Mouse (Mus musculus) liver, embryonic 13.5 days (tissue): Measurements from ENCODE around the gene Stt3b. TPM values are rescaled to one million over a fixed set of nuclear protein-coding genes. Genes with fewer than 3 reads are reported as not detected.

Experiments
- ATAC-seq: fragments of 200-750 bp; cut with Nextera tagmentation; 2 replicates; pipeline ENCODE4 v1.8.0; 2017; ENCODE audit warnings: low read depth, mild to moderate bottlenecking, moderate number of reproducible peaks, moderate library complexity
- DNase-seq: peaks from one replicate; pipeline ENCODE4 v3.0.0; 2022
- H3K27ac ChIP-seq: fragments of 300-500 bp; sonication (generic); 2 replicates; pipeline ENCODE4 v1.5.1; 2015; ENCODE audit warnings: moderate library complexity, mild to moderate bottlenecking, inconsistent platforms
- H3K27me3 ChIP-seq: fragments of 300-500 bp; sonication (generic); 2 replicates; pipeline ENCODE4 v1.6.1; 2015; ENCODE audit warnings: mild to moderate bottlenecking, inconsistent platforms
- H3K36me3 ChIP-seq: fragments of 300-500 bp; sonication (generic); 2 replicates; pipeline ENCODE4 v1.6.1; 2015; ENCODE audit warnings: mild to moderate bottlenecking, inconsistent platforms
- H3K4me1 ChIP-seq: fragments of 300-500 bp; sonication (generic); replicated peaks from 2 replicates; pipeline ENCODE4 v1.6.1; 2015; ENCODE audit warnings: inconsistent platforms
- H3K4me2 ChIP-seq: fragments of 300-500 bp; sonication (generic); 2 replicates; pipeline ENCODE4 v1.6.1; 2015; ENCODE audit warnings: inconsistent platforms, mild to moderate bottlenecking, moderate library complexity
- H3K4me3 ChIP-seq: fragments of 300-500 bp; sonication (generic); replicated peaks from 2 replicates; pipeline ENCODE4 v1.5.1; 2015; ENCODE audit warnings: mild to moderate bottlenecking, inconsistent platforms
- H3K9ac ChIP-seq: fragments of 300-500 bp; sonication (generic); 2 replicates; pipeline ENCODE4 v1.6.1; 2015; ENCODE audit warnings: mild to moderate bottlenecking, inconsistent platforms
- H3K9me3 ChIP-seq: fragments of 300-500 bp; sonication (generic); replicated peaks from 2 replicates; pipeline ENCODE4 v1.6.1; 2016; ENCODE audit warnings: inconsistent platforms
- WGBS: fragments of 180-500 bp; shearing (Covaris S2); methylation state at CpG from one replicate; pipeline ENCODE4 v1.1.7; 2015; ENCODE audit not compliant: insufficient replicate concordance; 5-methylcytosine and 5-hydroxymethylcytosine counted together
- polyA plus RNA-seq: library from polyadenylated mRNA; unstranded; fragments of >200 nt; fragmentation: Nextera tagmentation; extraction: Ambion mirVana; gene quantifications from 2 replicates; pipeline ENCODE4 v1.2.1, GENCODE M21; 2015

Stt3b gene
- polyA plus RNA-seq, 1 experiment from 2014 or later = 62.4 TPM

GRCm38 (mm10) chr9:115213755-115214264 is 96.4 kb downstream of the Stt3b start:
- DNase-seq (no peak), ATAC-seq (no peak)
- no peak overlapping the region for H3K9ac ChIP-seq
- no peak overlapping the region for H3K27ac ChIP-seq
- H3K36me3 ChIP-seq = no peaks in the 10 kb centered on the region
- H3K4me3 ChIP-seq = no peak overlapping the region
- no peaks in the 10 kb centered on the region for H3K27me3 ChIP-seq
- H3K4me2 ChIP-seq = no peak overlapping the region
- no peaks in the 10 kb centered on the region; the same call in 1 of the 2 replicates for H3K9me3 ChIP-seq
- WGBS = 71% methylated on average over 5 of the region's 5 CpGs
- peaks cover 51% of the 10 kb centered on the region for H3K4me1 ChIP-seq

DNA sequence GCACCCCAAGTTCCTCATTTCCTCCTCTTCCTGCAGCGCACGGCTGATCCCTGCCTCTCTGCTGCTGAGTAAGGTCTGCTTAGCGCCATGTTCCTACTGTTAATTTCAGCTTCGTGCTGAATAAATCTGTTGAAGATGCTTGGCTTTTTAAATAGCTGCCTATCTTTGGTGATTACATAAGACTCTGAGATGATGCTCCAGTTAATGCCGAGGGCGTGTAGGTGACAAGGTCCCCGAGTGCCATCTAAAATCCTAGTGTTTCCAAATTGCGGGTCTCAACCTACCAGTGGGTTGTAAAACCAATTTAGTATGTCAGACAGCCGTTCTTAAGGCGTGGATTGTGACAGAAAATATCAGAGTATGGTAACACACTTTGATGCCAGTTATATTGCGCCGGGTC is 99.7 kb downstream of the Stt3b start:
- WGBS = 84% methylated on average over 12 of the region's 12 CpGs
- Histone ChIP-seq H3K27me3 (no peaks in the 10 kb centered on the region), H3K27ac (no peak overlapping the region), H3K9ac (no peak overlapping the region), H3K4me3 (no peak overlapping the region), H3K9me3 (no peaks in the 10 kb centered on the region; the same call in 1 of the 2 replicates), H3K36me3 (no peaks in the 10 kb centered on the region), H3K4me1 (peaks cover 47% of the 10 kb centered on the region), H3K4me2 (no peak overlapping the region)
- no peak for ATAC-seq
- no peak for DNase-seq

- no peaks in the 10 kb centered on the region for H3K36me3 ChIP-seq
- no peaks in the 10 kb centered on the region for H3K27me3 ChIP-seq
- H3K4me1 ChIP-seq = peaks cover 44% of the 10 kb centered on the region
- H3K4me2 ChIP-seq = no peak overlapping the region
- no peaks in the 10 kb centered on the region; the same call in 1 of the 2 replicates for H3K9me3 ChIP-seq
- H3K9ac ChIP-seq = no peak overlapping the region
- 23% methylated on average over 7 of the region's 7 CpGs for WGBS
- H3K4me3 ChIP-seq = no peak overlapping the region
- DNase-seq (peak; percentile 31), ATAC-seq (peak; percentile 87)
- peak overlapping the region; percentile 75 for H3K27ac ChIP-seq
These were observed 100.5 kb downstream of the Stt3b start for GRCm38 (mm10) chr9:115209737-115210136.

- no peak overlapping the region for H3K4me2 ChIP-seq
- 57% methylated on average over 5 of the region's 5 CpGs for WGBS
These were observed 104.0 kb downstream of the Stt3b start for GRCm38 (mm10) chr9:115206219-115206618.

DNA sequence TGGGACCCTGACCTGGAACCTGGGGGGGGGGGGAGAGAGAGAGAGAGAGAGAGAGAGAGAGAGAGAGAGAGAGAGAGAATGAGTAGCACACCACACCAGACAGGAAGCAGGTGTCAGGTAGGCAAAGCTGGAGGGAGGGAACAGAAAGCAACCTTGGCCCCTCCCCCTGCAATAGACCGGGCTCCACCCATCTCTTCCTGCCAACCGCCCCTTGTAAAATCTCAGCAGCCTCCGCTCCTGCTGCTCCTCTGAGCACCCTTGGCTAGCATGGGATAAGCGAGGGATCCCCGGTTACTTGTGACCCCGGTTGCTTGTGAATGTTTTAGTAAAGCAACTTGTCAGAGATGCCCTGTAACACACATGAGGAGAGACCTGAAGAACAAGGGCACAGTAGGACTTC is 104.7 kb downstream of the Stt3b start:
- ATAC-seq (no peak), DNase-seq (no peak)
- WGBS = 7% methylated on average over 6 of the region's 6 CpGs
- H3K9me3 ChIP-seq = no peaks in the 10 kb centered on the region
- H3K27ac ChIP-seq = no peak overlapping the region
- peaks cover 47% of the 10 kb centered on the region for H3K4me1 ChIP-seq
- H3K4me3 ChIP-seq = no peak overlapping the region
- no peaks in the 10 kb centered on the region for H3K27me3 ChIP-seq
- H3K4me2 ChIP-seq = no peak overlapping the region
- no peak overlapping the region for H3K9ac ChIP-seq
- H3K36me3 ChIP-seq = no peaks in the 10 kb centered on the region

More at GRCm38 (mm10) chr9:115206219-115206618, 104.0 kb downstream of the Stt3b start:
- no peaks in the 10 kb centered on the region for H3K27me3 ChIP-seq
- ATAC-seq (no peak), DNase-seq (no peak)
- H3K4me3 ChIP-seq = no peak overlapping the region
- H3K9me3 ChIP-seq = no peaks in the 10 kb centered on the region
- H3K27ac ChIP-seq = no peak overlapping the region
- peaks cover 48% of the 10 kb centered on the region for H3K4me1 ChIP-seq
- H3K36me3 ChIP-seq = no peaks in the 10 kb centered on the region
- H3K9ac ChIP-seq = no peak overlapping the region

DNA sequence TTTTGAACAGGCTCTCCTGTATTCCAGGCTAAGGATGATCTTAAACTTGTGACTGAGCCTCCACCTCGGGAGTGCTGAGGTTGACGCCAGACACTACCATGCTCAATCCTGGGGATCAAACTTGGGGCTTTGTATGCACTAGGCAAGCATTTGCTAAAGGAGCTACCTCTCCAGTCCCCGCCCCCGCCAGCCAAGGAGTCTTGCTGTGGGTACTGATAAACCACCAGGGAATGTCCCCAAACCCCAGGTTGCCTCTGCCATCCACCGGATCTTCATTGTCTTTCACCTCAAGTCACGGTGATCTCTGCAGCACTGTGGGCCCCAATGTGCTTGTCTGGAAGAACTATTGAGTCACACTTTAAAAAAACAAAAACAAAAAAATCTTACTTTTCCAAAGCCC is 107.1 kb downstream of the Stt3b start:
- H3K4me2 ChIP-seq = no peak overlapping the region
- H3K9me3 ChIP-seq = no peaks in the 10 kb centered on the region
- 36% methylated on average over 6 of the region's 6 CpGs for WGBS
- peaks cover 43% of the 10 kb centered on the region for H3K4me1 ChIP-seq
- H3K27me3 ChIP-seq = no peaks in the 10 kb centered on the region
- DNase-seq (no peak), ATAC-seq (peak; percentile 35; the same call in 1 of the 2 replicates)
- no peak overlapping the region for H3K9ac ChIP-seq
- no peak overlapping the region for H3K4me3 ChIP-seq
- H3K36me3 ChIP-seq = no peaks in the 10 kb centered on the region
- H3K27ac ChIP-seq = no peak overlapping the region

DNA sequence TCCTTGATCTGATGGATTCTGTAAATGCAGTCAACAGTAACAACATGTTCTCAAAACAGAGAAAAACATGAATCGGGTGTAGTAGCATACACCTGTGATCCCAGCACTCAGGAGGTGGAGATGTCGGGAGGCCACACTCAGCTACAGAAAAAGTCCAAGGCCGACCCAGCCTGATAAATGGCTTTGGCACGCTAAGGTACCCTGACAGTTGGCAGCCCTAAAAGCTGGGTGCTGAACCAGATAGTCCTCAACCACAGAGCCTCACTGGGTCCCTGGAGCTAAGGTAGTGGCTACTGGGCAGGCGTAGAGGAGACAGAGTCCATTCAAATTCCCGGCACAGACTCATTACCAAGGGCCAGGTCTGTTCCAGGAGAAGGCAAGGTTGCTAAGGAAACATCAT is 109.0 kb downstream of the Stt3b start:
- DNase-seq (no peak), ATAC-seq (no peak)
- 76% methylated on average over 6 of the region's 6 CpGs for WGBS
- H3K4me2 ChIP-seq = no peak overlapping the region
- H3K9me3 ChIP-seq = no peaks in the 10 kb centered on the region
- H3K36me3 ChIP-seq = no peaks in the 10 kb centered on the region
- H3K4me3 ChIP-seq = no peak overlapping the region
- peaks cover 37% of the 10 kb centered on the region for H3K4me1 ChIP-seq
- H3K27me3 ChIP-seq = no peaks in the 10 kb centered on the region
- no peak overlapping the region for H3K9ac ChIP-seq
- H3K27ac ChIP-seq = no peak overlapping the region

DNA sequence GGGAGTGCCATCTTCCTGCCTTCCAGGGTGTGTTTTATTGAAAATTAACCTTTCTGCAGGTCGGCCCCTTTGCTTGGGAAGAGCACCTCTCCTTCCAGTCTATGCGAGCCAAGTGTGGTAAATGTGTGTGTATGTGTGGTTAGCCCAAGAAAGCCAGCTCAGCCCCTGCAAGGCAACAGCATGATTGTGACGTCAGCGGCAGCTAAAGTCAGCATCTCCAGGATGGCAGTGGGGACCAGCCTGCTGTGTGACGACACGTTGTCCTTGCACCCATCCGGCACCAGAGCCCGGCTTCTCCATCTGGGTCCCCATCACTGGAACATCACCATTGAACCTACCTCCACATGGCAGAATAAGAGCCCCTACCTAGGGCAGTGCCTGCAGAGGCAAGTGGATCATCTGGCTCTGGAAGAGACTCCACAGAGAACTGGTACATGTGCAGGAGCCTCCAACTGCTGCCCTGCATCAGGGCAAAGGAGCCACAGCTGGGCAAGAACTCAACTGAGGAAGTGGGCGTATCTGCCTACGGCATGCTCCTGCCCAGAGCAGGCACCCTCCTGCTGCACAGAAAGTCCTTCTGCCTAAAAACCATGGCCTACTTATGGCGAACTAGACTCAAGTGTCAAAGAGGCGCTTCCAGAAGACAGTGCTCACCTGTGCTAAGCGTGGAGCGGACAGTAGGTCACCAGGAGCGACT is 109.9 kb downstream of the Stt3b start:
- ATAC-seq (no peak), DNase-seq (no peak)
- Histone ChIP-seq H3K4me2 (no peak overlapping the region), H3K27me3 (no peaks in the 10 kb centered on the region), H3K9ac (no peak overlapping the region), H3K4me3 (no peak overlapping the region), H3K9me3 (no peaks in the 10 kb centered on the region), H3K4me1 (peaks cover 28% of the 10 kb centered on the region), H3K27ac (no peak overlapping the region), H3K36me3 (no peaks in the 10 kb centered on the region)
- 69% methylated on average over 15 of the region's 15 CpGs for WGBS

GRCm38 (mm10) chr9:115197082-115197481 is 113.1 kb downstream of the Stt3b start:
- H3K36me3 ChIP-seq = no peaks in the 10 kb centered on the region

GRCm38 (mm10) chr9:115192890-115193289 is 117.3 kb downstream of the Stt3b start:
- Histone ChIP-seq H3K4me3 (no peak overlapping the region), H3K27ac (no peak overlapping the region), H3K27me3 (no peaks in the 10 kb centered on the region), H3K4me1 (peaks cover 26% of the 10 kb centered on the region), H3K4me2 (no peak overlapping the region), H3K9me3 (no peaks in the 10 kb centered on the region), H3K36me3 (no peaks in the 10 kb centered on the region), H3K9ac (no peak overlapping the region)
- no peak for ATAC-seq
- DNase-seq = no peak
- 65% methylated on average over 3 of the region's 3 CpGs for WGBS

More at GRCm38 (mm10) chr9:115197082-115197481, 113.1 kb downstream of the Stt3b start:
- Histone ChIP-seq H3K4me1 (peaks cover 21% of the 10 kb centered on the region), H3K9ac (no peak overlapping the region), H3K27ac (no peak overlapping the region), H3K9me3 (no peaks in the 10 kb centered on the region), H3K27me3 (no peaks in the 10 kb centered on the region), H3K4me2 (no peak overlapping the region), H3K4me3 (no peak overlapping the region)
- WGBS = 78% methylated on average over 7 of the region's 7 CpGs
- no peak for DNase-seq
- no peak for ATAC-seq
